Mouse (Mus musculus): Measurements from ENCODE around the gene Cped1.
A peak's percentile ranks its signal among the peaks of the same experiment; 100 is the strongest.
"Not testable (repeated sequence)": the region's sequence is repeated elsewhere in the genome, so short reads cannot be mapped to it uniquely, and the experiment has no call there.

The Cped1 gene

DNA sequence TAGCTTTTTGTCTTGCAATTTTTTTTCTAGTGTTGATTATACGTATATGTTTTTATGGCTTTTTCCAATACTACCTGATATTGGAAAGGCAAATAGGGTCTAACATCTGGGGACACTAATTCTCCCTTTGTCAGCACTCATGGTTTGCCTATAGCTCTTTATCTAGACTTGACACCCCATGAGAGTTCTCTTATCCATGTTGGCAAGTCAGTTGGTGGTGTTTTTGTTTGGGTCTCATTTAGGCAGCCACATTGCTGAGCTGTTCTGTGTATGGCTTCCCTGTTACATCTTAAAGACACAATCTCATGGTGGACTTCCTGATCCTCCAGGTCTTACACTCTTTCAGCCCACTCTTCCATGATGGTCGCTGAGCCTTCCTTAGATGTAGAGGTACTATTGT, 42.1 kb downstream of the Cped1 start:
- no peak for DNase-seq

DNA sequence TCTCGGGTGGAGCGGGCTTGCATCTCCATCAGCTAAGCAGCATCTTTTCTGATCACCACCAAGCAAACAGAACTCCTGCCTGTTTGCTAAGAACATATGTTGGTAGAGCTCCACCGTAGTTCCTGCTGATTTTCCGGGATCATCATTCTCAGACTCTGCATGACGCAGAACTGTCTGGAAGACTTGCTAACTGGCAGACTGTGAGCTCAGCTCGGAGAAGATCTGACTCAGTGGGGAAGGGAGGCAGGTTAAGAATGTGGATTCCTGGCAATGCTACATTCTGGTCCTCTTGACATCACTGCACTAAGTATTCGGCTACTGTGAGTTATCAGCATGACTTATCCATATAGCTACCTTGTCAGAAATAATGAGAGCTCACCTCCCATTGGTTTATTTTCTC, 44.7 kb downstream of the Cped1 start:
- no peak for DNase-seq

DNA sequence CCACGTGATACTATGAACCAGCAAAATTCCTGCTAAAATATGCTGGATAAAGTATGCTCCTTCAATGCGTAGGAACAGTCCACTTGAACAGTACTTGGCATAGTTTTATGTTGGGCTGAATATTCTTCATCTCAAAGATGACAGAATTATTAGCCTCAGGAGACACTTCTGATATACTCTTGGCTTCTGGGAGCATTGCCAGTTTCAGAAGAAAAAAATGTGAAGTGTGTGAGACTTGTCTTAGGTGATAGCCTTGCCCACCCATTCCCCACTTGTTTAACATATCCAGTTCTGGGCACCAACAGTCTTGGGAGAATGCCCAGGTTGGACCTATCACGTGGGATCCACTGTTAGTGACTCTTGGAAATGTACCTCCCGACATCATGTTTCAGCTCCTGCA, 47.5 kb downstream of the Cped1 start:
- DNase-seq: peak; percentile 57

DNA sequence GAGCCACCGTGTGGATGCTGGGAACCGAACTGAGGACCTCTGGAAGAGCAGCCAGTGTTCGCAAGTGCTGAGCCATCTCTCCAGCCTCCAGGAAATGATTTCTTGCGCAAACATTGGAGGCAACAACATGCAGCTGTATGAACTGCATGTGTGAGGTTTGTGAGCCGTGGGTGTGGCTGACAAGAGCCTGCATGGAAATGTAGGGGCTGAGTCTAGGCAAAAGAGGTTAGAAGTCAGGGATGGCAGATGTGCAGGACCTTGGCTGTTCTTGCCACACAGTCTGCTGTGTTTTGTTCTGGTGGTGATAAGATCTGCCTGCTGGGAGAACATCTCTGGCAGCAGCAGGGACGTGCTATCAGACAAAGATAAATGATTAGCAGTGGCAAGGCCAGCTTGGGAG, 49.7 kb downstream of the Cped1 start:
- DNase-seq: peak; percentile 32

DNA sequence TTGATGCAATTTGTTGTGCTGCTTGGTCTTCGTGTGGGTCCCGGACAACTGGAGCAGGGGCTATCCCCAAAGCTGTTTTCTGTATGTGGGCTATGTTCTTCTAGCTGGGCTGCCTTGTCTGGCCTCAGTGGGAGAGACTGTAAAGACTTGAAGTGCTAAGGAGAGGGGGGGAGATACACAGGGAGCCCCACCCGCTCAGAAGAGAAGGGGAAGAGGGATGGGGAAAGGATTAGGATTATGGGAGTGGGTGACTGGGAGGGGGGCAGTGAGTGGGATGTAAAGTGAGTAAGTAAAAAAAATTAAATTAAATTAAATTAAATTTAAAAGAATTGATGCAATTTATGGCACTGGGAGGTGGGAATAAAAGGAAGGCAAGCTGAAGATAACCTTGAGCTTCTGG, 50.2 kb downstream of the Cped1 start:
- no peak for DNase-seq

DNA sequence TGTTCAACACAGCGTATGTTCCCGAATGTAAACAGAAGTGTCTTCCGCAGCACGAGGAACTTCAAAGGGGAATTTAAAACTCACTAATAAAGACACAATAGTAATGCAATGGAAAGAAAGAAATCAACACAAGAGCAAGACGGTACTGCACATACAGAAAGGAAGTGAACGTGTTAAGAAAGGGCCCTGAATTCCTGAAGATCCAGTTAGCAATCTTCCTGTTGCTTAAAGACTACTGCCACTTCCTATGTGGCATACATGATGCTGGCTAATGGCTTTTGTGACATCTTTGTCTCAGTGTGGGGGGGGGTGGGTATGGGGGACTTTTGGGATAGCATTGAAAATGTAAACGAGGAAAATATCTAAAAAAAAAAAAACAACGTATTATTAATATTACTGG, 50.7 kb downstream of the Cped1 start:
- DNase-seq: no peak

DNA sequence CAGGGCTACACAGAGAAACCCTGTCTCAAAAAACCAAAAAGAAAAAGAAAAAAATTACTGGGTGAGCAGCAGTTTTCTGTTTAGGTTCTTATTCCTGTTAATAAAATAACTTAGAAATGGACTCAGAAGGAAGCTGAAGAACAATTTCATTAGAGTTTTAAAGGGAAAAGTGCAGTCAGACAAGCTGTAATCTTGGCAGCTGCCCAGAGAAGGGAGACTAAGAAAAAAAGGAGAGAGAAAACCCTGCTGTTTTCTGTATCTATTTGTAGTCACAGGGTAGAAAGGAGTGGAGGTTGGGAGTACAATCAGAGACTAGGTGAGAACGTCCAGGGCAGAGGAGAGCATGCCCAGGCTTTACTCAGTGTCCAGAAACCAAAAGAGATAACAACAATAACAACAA, 51.2 kb downstream of the Cped1 start:
- DNase-seq: no peak

DNA sequence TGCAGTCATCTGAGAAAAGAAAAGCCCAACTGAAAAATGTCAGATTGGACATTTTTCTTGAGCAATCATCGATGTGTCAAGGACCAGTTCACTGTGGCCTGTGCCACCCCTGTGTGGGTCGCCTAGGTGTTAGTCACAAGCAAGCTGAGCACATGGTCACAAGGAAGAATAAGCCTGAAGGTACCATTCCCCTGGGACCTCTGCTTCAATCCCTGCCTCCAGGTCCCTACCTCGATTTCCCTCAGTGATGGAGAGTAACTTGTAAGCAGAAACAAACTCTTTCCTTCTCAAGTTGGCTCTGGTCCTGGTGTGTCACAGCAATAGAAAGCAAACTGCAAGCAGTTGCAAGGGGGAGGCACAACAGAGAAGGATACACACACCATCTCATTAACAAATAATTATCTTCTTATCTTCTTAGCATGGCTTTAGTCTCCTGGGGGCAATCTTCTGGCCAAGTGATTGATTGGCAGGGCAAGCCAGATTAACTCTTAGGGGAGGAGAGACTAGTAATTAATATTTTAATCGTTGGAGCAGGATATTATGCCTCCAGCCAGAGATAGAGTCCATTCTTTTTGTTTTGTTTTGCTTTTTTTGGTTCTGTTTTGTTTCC, 51.8 kb downstream of the Cped1 start:
- no peak for DNase-seq

DNA sequence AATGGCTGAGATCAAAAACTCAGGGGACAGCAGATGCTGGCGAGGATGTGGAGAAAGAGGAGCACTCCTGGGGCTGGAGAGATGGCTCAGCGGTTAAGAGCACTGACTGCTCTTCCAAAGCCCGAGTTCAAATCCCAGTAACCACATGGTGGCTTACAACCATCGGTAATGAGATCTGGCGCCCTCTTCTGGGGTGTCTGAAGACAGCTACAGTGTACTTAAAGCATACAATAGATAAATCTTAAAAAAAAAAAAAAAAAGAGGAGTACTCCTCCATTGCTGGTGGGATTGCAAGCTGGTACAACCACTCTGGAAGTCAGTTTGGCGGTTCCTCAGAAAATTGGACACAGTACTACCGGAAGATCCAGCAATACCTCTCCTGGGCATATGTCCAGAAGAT, 54.0 kb downstream of the Cped1 start:
- not testable (repeated sequence) for DNase-seq

DNA sequence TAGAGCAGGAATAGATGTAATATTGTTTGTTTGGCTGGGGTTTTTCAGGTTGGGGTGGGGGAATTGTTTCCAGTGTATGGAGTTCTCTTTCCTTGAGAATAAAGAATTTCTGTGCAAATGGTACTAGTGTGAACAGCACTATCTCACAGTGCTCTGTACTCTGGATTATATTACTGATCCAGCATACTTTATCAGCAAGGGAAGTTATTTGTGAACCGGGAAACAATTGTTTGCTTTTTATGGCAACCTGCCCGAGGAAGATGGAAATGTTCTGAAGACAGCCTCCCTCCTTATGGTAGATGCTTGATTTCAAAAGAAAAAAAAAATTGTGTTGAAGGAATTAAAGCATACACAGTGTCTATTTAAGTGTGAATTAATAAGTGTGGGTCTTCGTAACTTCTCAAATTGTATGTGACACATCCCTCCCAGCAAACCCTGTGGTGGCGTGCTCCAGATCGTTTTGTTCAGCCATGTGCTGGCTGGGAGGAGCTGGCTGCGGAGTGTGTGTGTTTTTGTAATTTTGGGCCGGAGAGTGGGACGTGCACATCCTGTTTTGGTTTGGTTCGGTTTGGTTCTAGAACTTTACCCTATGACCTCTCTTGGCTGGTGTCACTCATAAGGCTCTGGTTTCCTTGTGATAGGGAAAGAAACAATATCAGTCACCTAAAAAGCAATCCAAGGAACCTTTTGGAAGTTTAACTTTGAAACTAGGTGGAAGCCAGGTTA, 59.3 kb downstream of the Cped1 start:
- peak; percentile 45 for DNase-seq

DNA sequence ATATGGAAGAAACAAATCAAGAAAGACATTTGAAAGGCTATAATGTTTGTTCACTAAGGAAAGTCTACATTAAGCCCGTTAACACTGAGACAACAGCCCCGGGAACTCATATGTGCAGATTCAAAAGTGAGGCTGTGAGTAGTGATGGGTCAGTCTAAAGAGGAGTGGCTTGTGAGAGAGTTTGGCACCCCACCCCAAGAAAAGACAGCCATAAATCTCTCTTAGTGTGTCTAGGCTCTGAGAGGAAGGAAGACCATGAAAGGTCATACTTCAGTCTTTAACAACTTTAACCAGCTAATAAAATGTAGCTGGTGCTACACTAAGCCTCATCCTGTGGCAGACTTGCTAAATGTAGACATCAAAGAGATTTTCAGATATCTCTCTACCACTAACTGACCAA, 61.4 kb downstream of the Cped1 start:
- no peak for DNase-seq

DNA sequence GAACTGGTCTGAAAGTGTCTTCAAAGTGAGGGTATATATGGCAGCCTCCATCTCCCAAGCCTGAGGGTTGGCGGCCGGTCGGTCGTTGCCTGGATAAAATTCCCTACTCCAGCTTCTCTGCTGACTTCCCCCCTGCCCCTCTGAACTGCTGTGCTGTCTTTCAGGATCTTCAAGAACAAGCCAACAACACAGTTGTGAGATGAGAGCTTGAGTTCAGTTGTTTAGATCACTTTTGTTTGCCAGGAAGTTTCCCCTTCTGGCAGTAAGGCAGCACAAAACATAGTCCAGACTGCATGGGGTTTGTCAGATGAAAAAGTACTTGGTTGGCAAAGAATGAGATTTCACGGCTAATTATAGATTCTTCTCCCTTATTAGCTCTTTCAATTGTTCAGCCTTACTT, 63.4 kb downstream of the Cped1 start:
- peak; percentile 52 for DNase-seq

DNA sequence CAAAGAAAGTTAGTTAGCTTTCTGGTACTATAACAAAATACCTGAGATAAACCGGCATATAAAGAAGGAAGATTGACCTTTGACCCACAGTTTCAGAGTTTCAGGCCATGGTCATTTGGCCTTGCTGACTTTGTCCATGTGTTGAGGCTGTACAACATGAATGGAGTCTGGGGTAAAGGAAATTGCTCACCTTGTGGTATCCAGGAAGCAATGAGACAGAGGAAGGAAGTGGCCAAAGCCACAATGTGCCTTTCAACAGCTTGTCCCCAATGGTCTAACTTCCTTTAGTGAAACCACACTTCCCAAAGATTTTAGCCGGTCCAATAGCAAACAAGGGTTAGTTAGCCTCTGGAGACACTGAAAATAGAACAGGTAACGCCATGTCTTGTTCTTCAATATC, 65.8 kb downstream of the Cped1 start:
- no peak for DNase-seq

DNA sequence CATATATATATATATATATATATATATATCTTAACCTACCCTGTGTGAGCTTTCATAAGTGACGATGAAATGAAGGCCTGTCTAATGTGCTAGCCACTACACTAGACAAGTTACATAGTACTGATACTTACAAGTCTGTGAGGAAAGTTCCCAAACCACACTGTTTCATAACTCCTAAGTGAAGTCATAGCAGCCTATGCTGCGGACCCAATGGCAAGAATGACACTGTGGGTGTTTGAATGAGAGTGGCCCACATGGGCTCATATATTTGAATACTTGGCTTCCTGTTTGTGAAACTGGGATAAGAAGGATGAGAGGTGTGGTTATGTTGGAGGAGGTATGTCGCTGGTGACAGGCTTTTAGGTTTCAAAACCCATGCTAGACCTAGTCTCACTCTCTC, 67.3 kb downstream of the Cped1 start:
- no peak for DNase-seq

DNA sequence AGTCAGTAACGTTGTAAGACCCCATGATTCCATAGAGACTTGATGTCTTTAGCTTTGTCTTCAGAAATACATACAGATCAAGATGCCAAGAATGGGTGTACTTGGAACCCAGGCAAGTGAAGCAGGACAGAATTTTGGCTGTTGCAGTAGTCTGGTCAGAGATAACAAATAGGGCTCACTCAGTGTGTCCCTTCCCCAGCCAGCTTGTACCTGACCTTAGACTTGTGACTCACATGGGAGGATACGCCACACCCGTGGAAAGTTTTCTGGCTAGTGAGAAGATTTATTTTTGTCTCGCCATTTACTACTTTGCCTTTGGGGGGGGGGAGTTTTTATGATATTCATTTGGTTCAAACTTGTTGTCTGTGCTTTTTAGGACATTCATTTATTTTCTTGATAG, 78.6 kb downstream of the Cped1 start:
- DNase-seq: peak; percentile 10

DNA sequence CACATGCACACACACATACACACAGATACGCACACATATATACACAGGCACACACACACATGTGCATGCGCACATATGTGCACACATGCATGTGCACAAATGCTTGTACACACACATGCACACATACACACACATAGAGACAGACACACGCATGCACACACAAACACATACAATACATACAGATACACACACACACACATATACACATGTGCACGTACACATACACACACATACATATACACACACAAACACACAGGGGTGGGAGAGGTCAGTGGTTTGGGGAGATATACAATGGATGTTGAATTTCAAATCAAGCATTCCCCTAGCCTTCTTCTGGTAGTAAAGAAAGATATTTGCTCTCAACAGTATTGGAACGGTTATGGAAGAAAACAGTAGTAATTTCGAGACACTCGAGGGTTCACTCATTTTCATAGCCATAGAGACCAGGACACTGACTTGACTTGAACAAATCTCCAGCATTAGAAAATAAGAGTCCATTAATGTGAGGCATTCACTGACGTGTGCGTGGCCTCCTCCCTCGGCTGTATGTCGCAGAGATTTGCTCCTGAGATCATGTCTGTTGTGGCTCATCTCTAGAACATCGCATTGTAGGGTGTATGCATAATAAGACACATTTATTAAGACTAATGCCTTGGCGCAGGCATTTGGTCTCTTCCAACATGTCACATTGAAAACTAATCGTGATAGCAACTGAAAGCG, 85.0 kb downstream of the Cped1 start:
- no peak for DNase-seq

DNA sequence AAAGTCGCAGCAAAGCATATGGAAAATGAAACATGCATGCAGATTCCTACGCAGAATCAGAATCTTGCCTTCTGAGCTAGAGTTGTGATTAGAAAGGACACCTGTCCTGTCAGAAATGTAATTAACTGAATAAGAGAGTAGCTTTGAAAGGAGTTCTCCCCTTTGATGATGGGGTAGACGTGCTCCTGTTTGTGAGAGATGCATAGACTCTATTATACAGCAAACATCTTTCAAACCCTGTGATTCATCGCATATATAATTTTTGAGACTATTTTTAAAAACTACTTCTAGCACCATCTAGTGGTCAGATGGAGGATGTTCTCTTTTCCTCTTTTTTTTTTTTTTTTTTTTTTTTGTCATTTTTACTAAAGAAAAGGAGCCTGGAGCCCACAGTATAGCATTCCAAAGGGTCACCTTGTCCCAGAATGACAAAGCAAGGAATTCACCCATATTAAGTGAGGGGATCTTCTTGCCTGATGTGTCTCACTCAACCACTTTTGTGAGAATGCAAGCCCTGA, 85.7 kb downstream of the Cped1 start:
- DNase-seq: no peak

DNA sequence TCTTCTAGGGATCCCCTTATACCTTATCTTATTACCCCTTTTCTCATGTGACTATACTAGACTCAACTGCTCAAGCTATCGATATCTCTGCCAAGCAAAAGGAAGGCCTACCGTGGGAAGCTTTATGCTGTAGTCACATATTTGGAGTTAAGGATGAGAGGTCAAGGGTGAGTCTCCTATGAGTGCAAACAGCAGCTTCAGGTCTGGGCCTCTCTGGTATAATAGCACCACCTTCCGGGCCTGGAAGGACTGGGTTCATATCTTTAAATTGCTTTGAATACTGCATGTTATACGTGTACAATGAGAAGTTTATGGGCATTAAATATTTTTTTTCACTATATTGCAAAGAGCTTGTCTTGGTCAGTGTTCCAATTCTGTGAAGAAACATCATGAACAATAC, 87.0 kb downstream of the Cped1 start:
- no peak for DNase-seq

DNA sequence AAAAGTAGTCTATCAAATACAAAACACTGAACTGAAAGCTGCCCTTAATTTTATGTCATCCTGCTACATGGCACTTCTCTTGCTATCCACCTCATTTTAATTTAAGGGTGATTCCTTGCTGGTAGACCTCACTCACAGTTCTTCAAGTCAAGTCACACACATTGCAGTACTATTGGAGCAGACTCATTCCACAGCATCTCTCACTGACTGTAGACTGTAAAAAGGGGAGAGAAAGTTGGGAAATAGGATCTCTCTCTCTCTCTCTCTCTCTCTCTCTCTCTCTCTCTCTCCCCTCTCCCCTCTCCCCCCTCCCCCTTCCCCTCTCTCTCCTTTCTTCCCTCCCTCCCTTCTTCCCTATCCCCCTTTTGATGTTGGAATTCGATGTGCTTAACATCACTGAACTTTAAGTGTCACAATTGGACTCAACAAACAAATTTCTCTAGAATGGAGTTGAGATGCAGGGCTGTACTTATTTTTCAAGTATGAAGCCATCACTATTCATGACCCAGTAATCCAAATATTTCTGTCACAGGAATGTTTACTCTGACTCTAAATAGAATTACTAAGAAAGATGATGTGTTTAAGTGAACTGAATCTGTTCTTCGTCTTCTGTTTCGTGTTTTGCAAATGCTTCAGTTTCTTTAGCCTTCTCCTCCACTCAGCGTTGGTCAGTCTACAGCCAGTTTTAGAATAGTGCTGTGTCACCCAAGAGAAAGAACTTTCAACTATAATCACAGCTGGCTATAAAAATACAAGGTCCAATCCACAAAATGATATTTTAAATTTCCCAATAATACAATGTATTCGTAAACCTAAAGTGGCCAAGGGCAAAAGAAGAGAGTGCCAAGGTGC, 88.7 kb downstream of the Cped1 start:
- DNase-seq: no peak

DNA sequence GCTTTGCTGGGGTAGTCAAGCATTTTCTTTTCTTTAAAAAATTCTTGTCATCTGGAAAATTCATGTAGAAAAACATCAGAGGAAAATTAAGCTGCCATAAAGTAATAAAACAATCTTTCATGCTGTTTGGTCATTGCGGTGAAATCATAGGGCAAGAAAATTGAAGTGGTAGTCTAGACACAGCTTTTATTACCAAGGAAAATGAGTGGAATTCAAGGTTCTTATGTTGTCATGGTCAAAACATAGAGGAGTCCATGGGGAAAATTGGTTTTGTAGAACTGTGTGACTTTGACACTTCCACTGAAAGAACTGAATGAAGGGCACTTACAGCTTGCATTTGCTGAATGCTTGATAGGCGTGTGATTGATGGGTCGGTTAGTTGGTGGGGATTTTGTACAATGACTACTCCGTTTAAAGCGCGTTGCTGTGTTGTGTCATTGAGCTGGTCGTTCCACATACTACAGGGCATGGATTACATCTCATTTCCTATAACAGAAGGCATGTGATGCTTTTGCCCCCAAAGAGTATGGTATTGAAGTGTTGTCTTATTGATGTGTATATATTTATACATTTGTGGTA, 93.1 kb downstream of the Cped1 start:
- no peak for DNase-seq

DNA sequence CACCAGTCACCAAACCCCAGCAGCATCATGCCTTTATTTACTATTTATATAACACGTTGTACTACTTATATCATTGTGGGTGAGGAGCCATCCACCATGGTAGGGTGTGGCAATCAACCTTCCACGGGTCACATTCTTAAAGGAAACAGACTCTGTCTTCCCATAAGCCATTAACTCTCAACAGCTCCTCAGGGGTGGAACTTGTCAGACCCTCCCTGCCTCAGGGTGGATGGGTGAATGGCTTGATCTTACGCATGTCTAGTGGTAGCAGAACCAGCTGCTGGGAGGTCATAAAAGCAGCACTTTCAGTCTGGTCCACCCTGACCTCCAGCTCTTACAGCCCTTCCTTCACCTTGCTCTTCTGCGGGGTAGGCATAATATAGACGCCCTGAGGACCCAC, 100.3 kb downstream of the Cped1 start:
- no peak for DNase-seq

DNA sequence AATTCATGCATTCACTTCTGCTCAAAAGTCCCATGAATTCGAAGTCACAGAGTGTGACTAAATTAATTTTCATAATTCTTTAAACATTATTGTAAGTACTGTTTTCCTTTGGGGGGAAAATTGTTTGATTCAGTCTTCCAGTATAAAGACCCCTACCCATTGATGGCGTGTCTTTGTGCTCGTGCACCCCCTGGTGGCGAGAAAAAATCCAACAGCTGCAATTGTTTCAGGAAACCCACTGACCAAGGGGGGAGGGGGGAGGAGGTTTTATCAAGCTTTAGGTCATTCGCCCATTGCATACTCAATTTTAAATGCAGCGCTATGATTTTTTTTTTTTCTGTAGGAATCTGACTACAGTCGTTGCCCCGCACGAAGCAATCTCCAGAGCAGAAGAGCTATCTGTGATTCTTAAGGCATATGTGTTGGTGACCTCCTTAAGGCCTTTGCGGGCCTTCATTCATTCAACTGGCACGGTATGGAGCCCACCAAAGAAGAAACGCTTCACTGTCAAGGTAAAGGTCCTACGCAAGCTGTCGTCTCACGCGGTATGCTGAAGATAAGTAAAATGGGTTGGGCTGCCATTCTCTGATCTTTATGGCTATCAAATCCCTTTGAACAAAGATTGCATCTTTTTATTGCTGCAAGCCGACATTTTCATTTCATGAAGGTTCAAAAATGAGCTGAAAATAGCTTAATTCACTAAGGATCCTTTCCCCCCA, 102.8 kb downstream of the Cped1 start:
- peak; percentile 63 for DNase-seq
